29 mouse cellular contexts compared by ENCODE assay signal in the genomic region with DNA sequence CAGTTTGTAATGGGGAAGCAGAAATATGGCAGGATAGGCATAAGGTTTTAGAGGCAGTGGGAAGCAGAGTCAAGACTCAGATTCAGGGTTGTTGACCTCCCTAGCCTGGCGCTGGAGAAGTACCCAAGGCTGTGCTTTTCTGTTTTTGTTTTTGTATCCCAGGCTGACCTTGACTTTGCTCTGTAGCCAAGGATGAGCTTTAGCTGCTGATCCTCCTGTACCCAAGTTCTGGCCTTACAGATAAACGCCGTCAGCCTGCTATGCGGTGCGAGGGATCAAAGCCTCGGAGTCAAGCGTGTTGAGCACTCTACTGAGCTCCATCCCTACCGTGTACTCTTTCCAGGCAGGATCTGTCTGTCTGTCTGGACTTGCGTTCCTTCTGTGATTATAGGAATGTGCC. TPM values are rescaled to one million over a fixed set of nuclear protein-coding genes. Genes with fewer than 3 reads are reported as not detected.
"Had no signal": no experiment of that assay in that cellular context is flagged by ENCODE, and none has a peak within 500 bp of the region (broad histone marks: within the 10 kb centered on the region; RNA-seq: fewer than 3 reads in every experiment).

No protein-coding gene starts in this region.

- DNase-seq: kidney, adult 2 months; kidney, postnatal 10 days; kidney, postnatal 36 days; layer of hippocampus, postnatal 36 days; liver, embryonic 13.5 days; lung, adult 2 months; lung, postnatal 14 days; lung, postnatal 4 days; midbrain, embryonic 14.5 days; right cerebral cortex, adult 18-20 months; right cerebral cortex, postnatal 14 days; right cerebral cortex, postnatal 4 days; thymus, postnatal 36 days had no signal

RNA-seq across cellular contexts. Expression of gene Tomm20l, which starts 37.6 kb away (rescaled TPM):
- total RNA-seq: layer of hippocampus, adult 8-10 months; layer of hippocampus, postnatal 10 days; layer of hippocampus, postnatal 36 days; left cerebral cortex, adult 2 months; left cerebral cortex, postnatal 10 days; left cerebral cortex, postnatal 36 days; liver, adult 2 months; megakaryocyte progenitor cell, adult 5-6 weeks; megakaryocyte-erythroid progenitor cell, adult 5-6 weeks; midbrain, postnatal 0 days had no signal
- polyA plus RNA-seq: kidney, adult 2 months; kidney, embryonic 14.5 days; limb, embryonic 14.5 days; liver, adult 2 months; liver, embryonic 13.5 days; liver, embryonic 16.5 days; lung, adult 2 months; midbrain, embryonic 11.5 days; midbrain, embryonic 14.5 days; midbrain, postnatal 0 days; neural tube, embryonic 11.5 days; neural tube, embryonic 14.5 days; urinary bladder, adult 2 months had no signal
